Comparison of ENCODE assay signal across 7 mouse cellular contexts in the genomic region with DNA sequence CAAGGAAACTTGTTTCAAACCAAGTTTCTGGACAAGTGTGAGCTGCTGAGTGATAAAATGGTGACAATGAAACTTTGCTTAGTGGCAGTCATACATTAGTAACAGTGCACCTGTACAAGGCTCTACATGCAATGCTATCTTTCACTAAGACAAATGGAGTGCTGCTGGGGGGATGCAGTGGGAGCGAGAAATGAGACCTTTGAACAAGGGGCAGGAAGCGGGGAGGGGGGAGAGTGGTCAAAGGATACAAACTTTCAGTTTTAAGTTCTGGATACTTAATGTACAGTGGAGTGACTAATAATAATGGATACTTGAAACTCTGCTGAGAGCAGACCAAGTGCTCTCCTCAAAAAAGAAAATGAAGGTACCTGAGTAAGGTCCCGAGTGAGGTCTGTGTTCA. TPM values are rescaled to one million over a fixed set of nuclear protein-coding genes. Genes with fewer than 3 reads are reported as not detected.
DNase-seq lines count a peak whose midpoint lies in the region; ATAC-seq and TF ChIP-seq lines count a peak whose summit lies in the region.

No protein-coding gene starts in this region.

- peak overlapping the region; percentile 74 for H3K4me2 ChIP-seq in heart, embryonic 16.5 days (ENCODE audit: low read depth, low read length)
- peak overlapping the region; percentile 70 for H3K4me2 ChIP-seq in liver, embryonic 11.5 days

- DNase-seq in spleen, adult 2 months (ENCODE audit: low read depth in 1 of 2, low spot score in 2 of 2), result no peak
- no peak for DNase-seq in spleen, postnatal 14 days (ENCODE audit: low spot score in 2 of 2)
- DNase-seq in liver, embryonic 11.5 days (ENCODE audit: low spot score), result no peak
- no peak for DNase-seq in embryo, embryonic 11 days
- DNase-seq in adrenal gland, adult 8-10 months, result no peak

- H3K4me3 ChIP-seq in spleen, adult 2 months (ENCODE audit: extremely low read depth, insufficient read depth, insufficient read length), result peak overlapping the region; percentile 19; the same call in 1 of the 2 replicates
- peak overlapping the region; percentile 77 for H3K4me3 ChIP-seq in heart, embryonic 16.5 days (ENCODE audit: low read length)
- H3K4me3 ChIP-seq in liver, embryonic 11.5 days (ENCODE audit: low read depth, low read length), result peak overlapping the region; percentile 84

- no peak for TF ChIP-seq CTCF in spleen, adult 2 months (IDR thresholded peaks at IDR 0.05; ENCODE audit: extremely low read depth, insufficient read depth, insufficient read length, insufficient replicate concordance)

- H3K9ac ChIP-seq in heart, embryonic 16.5 days (ENCODE audit: low read length), result peak overlapping the region; percentile 100
- no peak overlapping the region for H3K9ac ChIP-seq in liver, embryonic 11.5 days (ENCODE audit: low read depth, low read length)

- WGBS in spleen, adult 2 months, result 29% methylated on average over 3 of the region's 3 CpGs
- WGBS in heart, embryonic 16.5 days, result 24% methylated on average over 3 of the region's 3 CpGs
- 35% methylated on average over 3 of the region's 3 CpGs for WGBS in liver, embryonic 11.5 days

- no peaks in the 10 kb centered on the region for H3K27me3 ChIP-seq in spleen, adult 2 months (ENCODE audit: control insufficient read depth, insufficient read depth, low read length)
- H3K27me3 ChIP-seq in heart, embryonic 16.5 days (ENCODE audit: control insufficient read depth, insufficient read depth, low read length), result no peaks in the 10 kb centered on the region
- no peaks in the 10 kb centered on the region for H3K27me3 ChIP-seq in liver, embryonic 11.5 days (replicated peaks; ENCODE audit: control insufficient read depth, insufficient read depth, low read length)

- peaks cover 3% of the 10 kb centered on the region; the same call in 1 of the 2 replicates for H3K36me3 ChIP-seq in spleen, adult 2 months (ENCODE audit: control insufficient read depth, insufficient read depth, low read length)
- H3K36me3 ChIP-seq in heart, embryonic 16.5 days (ENCODE audit: control insufficient read depth, insufficient read depth), result no peaks in the 10 kb centered on the region
- no peaks in the 10 kb centered on the region for H3K36me3 ChIP-seq in liver, embryonic 11.5 days (ENCODE audit: control insufficient read depth, insufficient read depth, low read length)

- no peak for ATAC-seq in heart, embryonic 16.5 days (replicated peaks; ENCODE audit: extremely low read depth, insufficient read depth, low FRiP score)
- ATAC-seq in liver, embryonic 11.5 days (replicated peaks; ENCODE audit: low FRiP score), result no peak
- ATAC-seq in megakaryocyte progenitor cell, adult 5-6 weeks (replicated peaks; ENCODE audit: poor library complexity), result no peak

- TF ChIP-seq POLR2A in spleen, adult 2 months (IDR thresholded peaks at IDR 0.05; ENCODE audit: low read depth, low read length), result no peak

- H3K9me3 ChIP-seq in heart, embryonic 16.5 days (replicated peaks; ENCODE audit: control insufficient read depth, low read length), result no peaks in the 10 kb centered on the region
- no peaks in the 10 kb centered on the region for H3K9me3 ChIP-seq in liver, embryonic 11.5 days (ENCODE audit: control insufficient read depth, low read length)

- H3K27ac ChIP-seq in spleen, adult 2 months (ENCODE audit: insufficient read depth, low read length), result no peak overlapping the region
- 0 out of 2 replicates have a peak overlapping the region, but pooled peaks have one; percentile 12 for H3K27ac ChIP-seq in heart, embryonic 16.5 days (ENCODE audit: low read length)
- no peak overlapping the region for H3K27ac ChIP-seq in liver, embryonic 11.5 days (ENCODE audit: low read depth, low read length)

- H3K4me1 ChIP-seq in spleen, adult 2 months (ENCODE audit: control insufficient read depth, insufficient read depth, insufficient read length), result peaks cover 2% of the 10 kb centered on the region; the same call in 1 of the 2 replicates
- H3K4me1 ChIP-seq in heart, embryonic 16.5 days (ENCODE audit: control insufficient read depth, insufficient read depth, low read length), result peaks cover 28% of the 10 kb centered on the region
- peaks cover 20% of the 10 kb centered on the region for H3K4me1 ChIP-seq in liver, embryonic 11.5 days (replicated peaks; ENCODE audit: control insufficient read depth, insufficient read depth, low read length)

RNA-seq across cellular contexts. Expression of a gene that starts 1.1 kb away (rescaled TPM):
- 8.9 and 11.9 TPM in 2 replicates for polyA plus RNA-seq in spleen, adult 2 months (2012; rRNA removed)
- 98.0 and 107 TPM in 2 replicates for polyA plus RNA-seq in heart, embryonic 16.5 days (2015; fragmentation: Nextera tagmentation; extraction: Ambion mirVana)
- 115 and 123 TPM in 2 replicates for polyA plus RNA-seq in liver, embryonic 11.5 days (2014; fragmentation: Nextera tagmentation; extraction: Ambion mirVana)
- 10 to 100 TPM; 59.4 to 81.4 (median 72.3) TPM for total RNA-seq in adrenal gland, adult 8-10 months (2022)
- total RNA-seq in megakaryocyte progenitor cell, adult 5-6 weeks (2015), result 66.3 and 70.5 TPM in 2 replicates
- 71.7 and 80.0 TPM in 2 replicates for total RNA-seq in megakaryocyte progenitor cell, adult 5-6 weeks (2017)

Comparison
In these comparisons a context has a peak if more than half of its experiments do, and no peak if none do; other contexts are left out.
1. H3K4me3 ChIP-seq: peak in every context shown above with its lines; median percentile 84 in liver, embryonic 11.5 days; 77 in heart, embryonic 16.5 days; 19 in spleen, adult 2 months.